Mouse (Mus musculus): ENCODE results near the gene Klk1b8.
"Not testable (repeated sequence)": the region's sequence is repeated elsewhere in the genome, so short reads cannot be mapped to it uniquely, and the experiment has no call there.

Gene Klk1b8

DNA sequence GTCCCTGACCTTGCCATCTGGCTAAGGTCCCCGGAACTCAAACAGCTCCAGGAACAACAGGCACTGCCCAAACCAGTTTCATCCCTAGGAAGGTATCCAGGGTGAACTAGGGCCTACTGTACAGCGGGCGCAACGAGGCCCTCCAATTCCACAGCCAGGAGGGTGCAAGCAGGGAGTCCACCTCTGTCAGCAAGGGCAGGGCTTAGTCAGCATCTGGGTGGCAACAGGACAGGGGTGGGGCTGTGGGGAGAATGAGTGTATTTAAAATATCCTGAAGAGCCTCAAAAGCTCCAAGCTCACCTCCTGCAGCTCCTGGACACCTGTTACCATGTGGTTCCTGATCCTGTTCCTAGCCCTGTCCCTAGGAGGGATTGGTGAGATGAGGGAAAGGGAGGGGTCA, 45.1 kb downstream of the Klk1b8 start, which contains the start of gene Klk1b11:
Klk1b11 (plus strand) TSS at position 301 of the 400 bp plus-strand sequence.
- not testable (repeated sequence) for DNase-seq (ENCODE audit: low read depth, low spot score)
